Mouse (Mus musculus) midbrain, embryonic 11.5 days (tissue): ENCODE results near the gene Ankfn1. TPM values are rescaled to one million over a fixed set of nuclear protein-coding genes. Genes with fewer than 3 reads are reported as not detected.

Experiments
- ATAC-seq: fragments of 200-750 bp; cut with Nextera tagmentation; 2 replicates; pipeline ENCODE4 v1.8.0; 2017; ENCODE audit warnings: moderate TSS enrichment, moderate library complexity; ENCODE audit not compliant: low FRiP score
- DNase-seq: peaks from one replicate; pipeline ENCODE4 v3.0.0; 2015; ENCODE audit warnings: low spot score; ENCODE audit errors: missing footprints
- H3K27ac ChIP-seq: fragments of 300-500 bp; sonication (generic); 2 replicates; pipeline ENCODE4 v1.5.1; 2014; ENCODE audit warnings: low read depth, low read length
- H3K27me3 ChIP-seq: fragments of 300-500 bp; sonication (generic); 2 replicates; pipeline ENCODE4 v1.6.1; 2014; ENCODE audit warnings: mild to moderate bottlenecking, low read length, moderate library complexity, mixed read lengths; ENCODE audit not compliant: control insufficient read depth, insufficient read depth
- H3K36me3 ChIP-seq: fragments of 300-500 bp; sonication (generic); 2 replicates; pipeline ENCODE4 v1.6.1; 2014; ENCODE audit warnings: mild to moderate bottlenecking, low read length, moderate library complexity, mixed read lengths; ENCODE audit not compliant: control insufficient read depth, insufficient read depth
- H3K4me1 ChIP-seq: fragments of 300-500 bp; sonication (generic); 2 replicates; pipeline ENCODE4 v1.6.1; 2014; ENCODE audit warnings: low read length; ENCODE audit not compliant: control insufficient read depth, insufficient read depth
- H3K4me2 ChIP-seq: fragments of 300-500 bp; sonication (generic); 2 replicates; pipeline ENCODE4 v1.6.1; 2014; ENCODE audit warnings: mild to moderate bottlenecking, moderate library complexity
- H3K4me3 ChIP-seq: fragments of 300-500 bp; sonication (generic); 2 replicates; pipeline ENCODE4 v1.5.1; 2014; ENCODE audit warnings: low read depth, low read length
- H3K9ac ChIP-seq: fragments of 300-500 bp; sonication (generic); 2 replicates; pipeline ENCODE4 v1.6.1; 2014; ENCODE audit warnings: low read length
- H3K9me3 ChIP-seq: fragments of 300-500 bp; sonication (generic); 2 replicates; pipeline ENCODE4 v1.6.1; 2016; ENCODE audit warnings: low read length; ENCODE audit not compliant: control insufficient read depth
- WGBS: fragments of 180-500 bp; shearing (Covaris S2); extraction: QIAGEN DNeasy Blood & Tissue Kit; methylation state at CpG from one replicate; pipeline ENCODE4 v1.1.7; 2014; 5-methylcytosine and 5-hydroxymethylcytosine counted together
- polyA plus RNA-seq: library from polyadenylated mRNA; unstranded; fragments of >200 nt; fragmentation: Nextera tagmentation; extraction: Ambion mirVana; gene quantifications from 2 replicates; pipeline ENCODE4 v1.2.1, GENCODE M21; 2014

The Ankfn1 gene
- polyA plus RNA-seq, 1 experiment from 2014 or later = 2.2 TPM

- H3K27ac ChIP-seq = no peak overlapping the region
- H3K4me2 ChIP-seq = no peak overlapping the region
- no peaks in the 10 kb centered on the region for H3K36me3 ChIP-seq
- no peak overlapping the region for H3K9ac ChIP-seq
- ATAC-seq (no peak), DNase-seq (no peak)
- no peaks in the 10 kb centered on the region for H3K4me1 ChIP-seq
- no peaks in the 10 kb centered on the region for H3K27me3 ChIP-seq
- H3K4me3 ChIP-seq = no peak overlapping the region
- no peaks in the 10 kb centered on the region for H3K9me3 ChIP-seq
- 61% methylated on average over 6 of the region's 6 CpGs for WGBS
Measured at GRCm38 (mm10) chr11:89416769-89417168, 360.7 kb downstream of the Ankfn1 start.

- no peak overlapping the region for H3K4me2 ChIP-seq
- H3K36me3 ChIP-seq = no peaks in the 10 kb centered on the region
- no peak overlapping the region for H3K4me3 ChIP-seq
- H3K9me3 ChIP-seq = no peaks in the 10 kb centered on the region
- no peaks in the 10 kb centered on the region for H3K4me1 ChIP-seq
- WGBS = 90% methylated on average over 6 of the region's 6 CpGs
- no peak overlapping the region for H3K9ac ChIP-seq
- no peak overlapping the region for H3K27ac ChIP-seq
- ATAC-seq (no peak), DNase-seq (no peak)
- H3K27me3 ChIP-seq = no peaks in the 10 kb centered on the region
Measured at GRCm38 (mm10) chr11:89408774-89409173, 368.7 kb downstream of the Ankfn1 start.

GRCm38 (mm10) chr11:89404489-89404888 is 373.0 kb downstream of the Ankfn1 start:
- Histone ChIP-seq H3K4me2 (no peak overlapping the region), H3K9ac (no peak overlapping the region), H3K27ac (no peak overlapping the region), H3K9me3 (no peaks in the 10 kb centered on the region), H3K36me3 (no peaks in the 10 kb centered on the region), H3K4me1 (no peaks in the 10 kb centered on the region), H3K27me3 (no peaks in the 10 kb centered on the region), H3K4me3 (no peak overlapping the region)
- ATAC-seq (no peak), DNase-seq (no peak)
- WGBS = 94% methylated on average over 1 of the region's 1 CpGs

- ATAC-seq = no peak
- Histone ChIP-seq H3K9ac (no peak overlapping the region), H3K4me3 (no peak overlapping the region), H3K27ac (no peak overlapping the region), H3K9me3 (no peaks in the 10 kb centered on the region), H3K4me2 (no peak overlapping the region), H3K36me3 (no peaks in the 10 kb centered on the region), H3K4me1 (no peaks in the 10 kb centered on the region), H3K27me3 (no peaks in the 10 kb centered on the region)
- WGBS = 90% methylated on average over 14 of the region's 14 CpGs
- no peak for DNase-seq
Measured at GRCm38 (mm10) chr11:89403436-89403835, 374.0 kb downstream of the Ankfn1 start.

DNA sequence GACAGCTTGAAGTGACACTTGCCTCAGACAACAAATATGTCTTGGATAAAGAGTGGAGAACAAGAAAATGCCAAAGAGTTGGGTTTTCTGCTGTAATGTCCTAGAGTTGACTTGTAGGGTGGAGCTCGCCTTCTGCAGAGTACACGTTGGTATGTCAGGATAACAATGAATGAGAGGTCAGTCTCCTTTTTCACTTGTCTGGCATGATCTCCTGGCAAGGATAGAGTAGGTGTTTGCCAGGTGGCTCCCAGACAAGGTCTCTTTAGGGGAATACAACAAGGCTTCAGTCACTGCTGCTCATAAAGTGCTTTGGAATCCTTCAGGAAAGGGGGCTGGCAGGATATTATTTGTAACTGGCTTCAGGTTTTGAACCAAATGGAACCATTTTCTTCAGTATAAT is 388.6 kb downstream of the Ankfn1 start:
- no peaks in the 10 kb centered on the region for H3K36me3 ChIP-seq
- H3K4me1 ChIP-seq = no peaks in the 10 kb centered on the region
- H3K4me2 ChIP-seq = no peak overlapping the region
- no peak for ATAC-seq
- no peak overlapping the region for H3K27ac ChIP-seq
- H3K27me3 ChIP-seq = no peaks in the 10 kb centered on the region
- WGBS = 81% methylated on average over 2 of the region's 2 CpGs
- no peaks in the 10 kb centered on the region for H3K9me3 ChIP-seq
- DNase-seq = no peak
- H3K9ac ChIP-seq = no peak overlapping the region
- H3K4me3 ChIP-seq = no peak overlapping the region

- Histone ChIP-seq H3K4me1 (peaks cover 5% of the 10 kb centered on the region; the same call in 1 of the 2 replicates), H3K9ac (no peak overlapping the region), H3K4me3 (no peak overlapping the region), H3K9me3 (no peaks in the 10 kb centered on the region), H3K27me3 (no peaks in the 10 kb centered on the region), H3K36me3 (no peaks in the 10 kb centered on the region), H3K4me2 (no peak overlapping the region), H3K27ac (no peak overlapping the region; the same call in 1 of the 2 replicates)
- no peak; the same call in 1 of the 2 replicates for ATAC-seq
- WGBS = 75% methylated on average over 2 of the region's 2 CpGs
- no peak for DNase-seq
Measured at GRCm38 (mm10) chr11:89382634-89383009, 394.8 kb downstream of the Ankfn1 start.

GRCm38 (mm10) chr11:89381782-89382633 is 395.4 kb downstream of the Ankfn1 start:
- ATAC-seq (peak; percentile 90), DNase-seq (peak; percentile 87)
- H3K27me3 ChIP-seq = no peaks in the 10 kb centered on the region
- no peaks in the 10 kb centered on the region for H3K36me3 ChIP-seq
- 0 out of 2 replicates have a peak overlapping the region, but pooled peaks have one; percentile 12 for H3K9ac ChIP-seq
- H3K9me3 ChIP-seq = no peaks in the 10 kb centered on the region
- H3K4me2 ChIP-seq = no peak overlapping the region
- H3K4me3 ChIP-seq = no peak overlapping the region
- peak overlapping the region; percentile 40 for H3K27ac ChIP-seq
- peaks cover 5% of the 10 kb centered on the region; the same call in 1 of the 2 replicates for H3K4me1 ChIP-seq
- WGBS = 22% methylated on average over 8 of the region's 8 CpGs

GRCm38 (mm10) chr11:89370941-89371340 is 406.5 kb downstream of the Ankfn1 start:
- Histone ChIP-seq H3K4me2 (no peak overlapping the region), H3K9me3 (no peaks in the 10 kb centered on the region), H3K36me3 (no peaks in the 10 kb centered on the region), H3K4me1 (no peaks in the 10 kb centered on the region), H3K9ac (no peak overlapping the region), H3K27me3 (no peaks in the 10 kb centered on the region), H3K27ac (no peak overlapping the region), H3K4me3 (no peak overlapping the region)
- 77% methylated on average over 14 of the region's 14 CpGs for WGBS
- DNase-seq (no peak), ATAC-seq (no peak)

DNA sequence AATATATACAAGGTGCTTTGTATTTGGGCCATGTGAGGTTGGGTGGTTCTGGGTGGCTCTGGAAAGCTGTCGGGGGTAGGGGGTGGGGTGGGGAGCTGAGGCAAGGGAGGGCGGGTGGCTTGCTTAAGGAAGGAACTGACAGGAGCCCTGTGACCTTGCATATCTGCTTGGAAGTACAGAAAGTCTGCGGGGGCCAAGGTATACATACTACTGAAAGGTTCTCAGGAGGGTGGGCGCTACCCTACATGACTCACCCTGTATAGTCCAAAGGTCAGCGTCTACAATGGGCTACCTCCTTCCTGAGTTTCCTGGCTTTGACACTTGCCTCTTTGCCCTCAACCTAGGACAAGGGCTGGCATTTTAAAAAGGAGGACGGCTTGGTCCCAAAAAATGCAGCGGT is 407.1 kb downstream of the Ankfn1 start:
- Histone ChIP-seq H3K4me1 (no peaks in the 10 kb centered on the region), H3K36me3 (no peaks in the 10 kb centered on the region), H3K4me2 (no peak overlapping the region), H3K27me3 (no peaks in the 10 kb centered on the region), H3K9me3 (no peaks in the 10 kb centered on the region), H3K4me3 (no peak overlapping the region), H3K27ac (no peak overlapping the region), H3K9ac (no peak overlapping the region)
- WGBS = 85% methylated on average over 7 of the region's 7 CpGs
- DNase-seq (no peak), ATAC-seq (no peak)
